Mouse (Mus musculus): ENCODE results near the gene Acta1.

DNA sequence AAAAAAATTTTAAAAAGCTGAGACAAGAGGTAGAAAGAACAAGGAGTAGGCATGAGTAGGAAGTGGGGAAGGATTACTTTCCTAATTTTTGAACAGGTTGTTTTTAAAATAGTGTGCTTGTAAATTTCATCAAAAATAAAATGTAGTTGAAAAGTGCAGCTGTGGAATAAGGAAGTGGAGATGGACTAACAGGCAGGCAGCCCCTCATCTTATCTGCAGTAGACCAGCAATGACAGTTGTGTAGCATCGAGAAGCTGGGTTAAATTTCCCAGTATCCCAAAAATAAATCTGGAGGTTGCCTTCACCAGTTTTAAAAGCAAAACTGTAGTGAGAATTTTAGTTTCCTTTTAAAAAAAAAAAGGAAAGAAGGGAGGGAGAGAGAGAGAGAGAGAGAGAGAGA is 40.3 kb downstream of the Acta1 start:
- TF ChIP-seq CTCF (IDR thresholded peaks at IDR 0.05) (no peak), EP300 (IDR thresholded peaks at IDR 0.05) (no peak)

Measured in lung, postnatal 0 days (tissue).